Mouse (Mus musculus) forebrain, embryonic 16.5 days (tissue): ENCODE data around the gene Hoxa6. TPM values are rescaled to one million over a fixed set of nuclear protein-coding genes. Genes with fewer than 3 reads are reported as not detected.

Source experiments
- ATAC-seq: fragments of 200-750 bp; cut with Nextera tagmentation; 2 replicates; pipeline ENCODE4 v1.8.0; 2017; ENCODE audit warnings: mild to moderate bottlenecking, moderate library complexity
- H3K27ac ChIP-seq: fragments of 300-500 bp; sonication (generic); 2 replicates; pipeline ENCODE4 v1.5.1; 2014; ENCODE audit warnings: low read length, control low read depth
- H3K27me3 ChIP-seq: fragments of 300-500 bp; sonication (generic); replicated peaks from 2 replicates; pipeline ENCODE4 v1.6.1; 2014; ENCODE audit warnings: low read length; ENCODE audit not compliant: control insufficient read depth, insufficient read depth
- H3K36me3 ChIP-seq: fragments of 300-500 bp; sonication (generic); 2 replicates; pipeline ENCODE4 v1.6.1; 2014; ENCODE audit not compliant: control insufficient read depth, insufficient read depth
- H3K4me1 ChIP-seq: fragments of 300-500 bp; sonication (generic); replicated peaks from 2 replicates; pipeline ENCODE4 v1.6.1; 2014; ENCODE audit warnings: low read length; ENCODE audit not compliant: control insufficient read depth, insufficient read depth
- H3K4me2 ChIP-seq: fragments of 300-500 bp; sonication (generic); 2 replicates; pipeline ENCODE4 v1.6.1; 2014; ENCODE audit warnings: mild to moderate bottlenecking, low read length, control low read depth
- H3K4me3 ChIP-seq: fragments of 300-500 bp; sonication (generic); replicated peaks from 2 replicates; pipeline ENCODE4 v1.5.1; 2014; ENCODE audit warnings: mild to moderate bottlenecking, low read length, control low read depth
- H3K9ac ChIP-seq: fragments of 300-500 bp; sonication (generic); replicated peaks from 2 replicates; pipeline ENCODE4 v1.6.1; 2014; ENCODE audit warnings: low read depth, low read length, control low read depth
- H3K9me3 ChIP-seq: fragments of 300-500 bp; sonication (generic); 2 replicates; pipeline ENCODE4 v1.6.1; 2016; ENCODE audit warnings: low read length; ENCODE audit not compliant: control insufficient read depth
- WGBS: fragments of 180-500 bp; shearing (Covaris S2); extraction: QIAGEN DNeasy Blood & Tissue Kit; methylation state at CpG from one replicate; pipeline ENCODE4 v1.1.7; 2014; 5-methylcytosine and 5-hydroxymethylcytosine counted together
- polyA plus RNA-seq: library from polyadenylated mRNA; unstranded; fragments of >200 nt; fragmentation: Nextera tagmentation; extraction: Ambion mirVana; gene quantifications from 2 replicates; pipeline ENCODE4 v1.2.1, GENCODE M21; 2015

Hoxa6 gene
- not detected in 2 replicates for polyA plus RNA-seq

- Histone ChIP-seq H3K4me2 (no peak within 1 kb of the TSS), H3K27me3 (peaks cover 93% of the 10 kb centered on the region), H3K36me3 (no peaks in the 10 kb centered on the region), H3K4me3 (no peak within 1 kb of the TSS), H3K9ac (no peak within 1 kb of the TSS), H3K4me1 (peaks cover 10% of the 10 kb centered on the region), H3K27ac (no peak within 1 kb of the TSS), H3K9me3 (no peaks in the 10 kb centered on the region)
- 1% methylated on average over 47 of the region's 47 CpGs for WGBS
- ATAC-seq = no peak
These were observed at the start of gene Hoxa6 for GRCm38 (mm10) chr6:52208072-52208867. TSS of gene Hoxa6 (minus strand) at chr6:52208722.

GRCm38 (mm10) chr6:52256956-52257355 lies 48.4 kb upstream of the Hoxa6 start:
- peaks cover 16% of the 10 kb centered on the region for H3K4me1 ChIP-seq
- H3K36me3 ChIP-seq = no peaks in the 10 kb centered on the region
- peaks cover 72% of the 10 kb centered on the region for H3K27me3 ChIP-seq
- WGBS = under 1% methylated on average over 6 of the region's 6 CpGs
- no peak overlapping the region for H3K9ac ChIP-seq
- no peaks in the 10 kb centered on the region for H3K9me3 ChIP-seq
- H3K27ac ChIP-seq = no peak overlapping the region
- no peak overlapping the region for H3K4me2 ChIP-seq
- no peak for ATAC-seq
- H3K4me3 ChIP-seq = no peak overlapping the region

- no peak for ATAC-seq
These were observed 45.3 kb upstream of the Hoxa6 start for GRCm38 (mm10) chr6:52253511-52254500.

GRCm38 (mm10) chr6:52252775-52253376 lies 44.4 kb upstream of the Hoxa6 start:
- no peak overlapping the region for H3K27ac ChIP-seq
- H3K4me3 ChIP-seq = no peak overlapping the region
- under 1% methylated on average over 35 of the region's 35 CpGs for WGBS
- no peak overlapping the region for H3K4me2 ChIP-seq
- peaks cover 4% of the 10 kb centered on the region; the same call in 1 of the 2 replicates for H3K4me1 ChIP-seq
- ATAC-seq = no peak
- H3K27me3 ChIP-seq = peaks cover 77% of the 10 kb centered on the region
- H3K9me3 ChIP-seq = no peaks in the 10 kb centered on the region
- H3K36me3 ChIP-seq = no peaks in the 10 kb centered on the region
- H3K9ac ChIP-seq = no peak overlapping the region

More at GRCm38 (mm10) chr6:52253511-52254500, 45.3 kb upstream of the Hoxa6 start:
- no peaks in the 10 kb centered on the region for H3K9me3 ChIP-seq
- no peak overlapping the region for H3K4me3 ChIP-seq
- peaks cover 76% of the 10 kb centered on the region for H3K27me3 ChIP-seq
- no peak overlapping the region for H3K4me2 ChIP-seq
- no peak overlapping the region for H3K27ac ChIP-seq
- peaks cover 4% of the 10 kb centered on the region; the same call in 1 of the 2 replicates for H3K4me1 ChIP-seq
- no peaks in the 10 kb centered on the region for H3K36me3 ChIP-seq
- WGBS = under 1% methylated on average over 59 of the region's 59 CpGs
- no peak overlapping the region for H3K9ac ChIP-seq

GRCm38 (mm10) chr6:52252016-52252774 lies 43.7 kb upstream of the Hoxa6 start:
- Histone ChIP-seq H3K27ac (no peak overlapping the region), H3K4me1 (peaks cover 4% of the 10 kb centered on the region; the same call in 1 of the 2 replicates), H3K9me3 (no peaks in the 10 kb centered on the region), H3K4me3 (no peak overlapping the region), H3K9ac (no peak overlapping the region), H3K4me2 (no peak overlapping the region), H3K36me3 (no peaks in the 10 kb centered on the region), H3K27me3 (peaks cover 77% of the 10 kb centered on the region)
- ATAC-seq = no peak
- 1% methylated on average over 24 of the region's 24 CpGs for WGBS

- Histone ChIP-seq H3K9me3 (no peaks in the 10 kb centered on the region), H3K36me3 (no peaks in the 10 kb centered on the region), H3K27me3 (peaks cover 77% of the 10 kb centered on the region), H3K27ac (no peak overlapping the region), H3K4me1 (peaks cover 4% of the 10 kb centered on the region; the same call in 1 of the 2 replicates), H3K9ac (no peak overlapping the region), H3K4me2 (no peak overlapping the region), H3K4me3 (no peak overlapping the region)
- ATAC-seq = no peak
- WGBS = 8% methylated on average over 7 of the region's 7 CpGs
These were observed 42.8 kb upstream of the Hoxa6 start for GRCm38 (mm10) chr6:52251177-52251879.

GRCm38 (mm10) chr6:52249826-52250225 lies 41.3 kb upstream of the Hoxa6 start:
- WGBS = 1% methylated on average over 4 of the region's 4 CpGs
- H3K4me1 ChIP-seq = peaks cover 4% of the 10 kb centered on the region; the same call in 1 of the 2 replicates
- H3K9me3 ChIP-seq = no peaks in the 10 kb centered on the region
- H3K27ac ChIP-seq = no peak overlapping the region
- no peak overlapping the region for H3K4me2 ChIP-seq
- H3K27me3 ChIP-seq = peaks cover 82% of the 10 kb centered on the region
- ATAC-seq = no peak
- H3K4me3 ChIP-seq = no peak overlapping the region
- no peak overlapping the region for H3K9ac ChIP-seq
- H3K36me3 ChIP-seq = no peaks in the 10 kb centered on the region

GRCm38 (mm10) chr6:52249415-52249738 lies 40.9 kb upstream of the Hoxa6 start:
- Histone ChIP-seq H3K27me3 (peaks cover 86% of the 10 kb centered on the region), H3K4me3 (no peak overlapping the region), H3K36me3 (no peaks in the 10 kb centered on the region), H3K4me1 (peaks cover 4% of the 10 kb centered on the region; the same call in 1 of the 2 replicates), H3K4me2 (no peak overlapping the region), H3K9me3 (no peaks in the 10 kb centered on the region), H3K9ac (no peak overlapping the region), H3K27ac (no peak overlapping the region)
- no peak for ATAC-seq
- under 1% methylated on average over 16 of the region's 16 CpGs for WGBS
